Mouse (Mus musculus): ENCODE measurements around the gene Stmn1.

DNA sequence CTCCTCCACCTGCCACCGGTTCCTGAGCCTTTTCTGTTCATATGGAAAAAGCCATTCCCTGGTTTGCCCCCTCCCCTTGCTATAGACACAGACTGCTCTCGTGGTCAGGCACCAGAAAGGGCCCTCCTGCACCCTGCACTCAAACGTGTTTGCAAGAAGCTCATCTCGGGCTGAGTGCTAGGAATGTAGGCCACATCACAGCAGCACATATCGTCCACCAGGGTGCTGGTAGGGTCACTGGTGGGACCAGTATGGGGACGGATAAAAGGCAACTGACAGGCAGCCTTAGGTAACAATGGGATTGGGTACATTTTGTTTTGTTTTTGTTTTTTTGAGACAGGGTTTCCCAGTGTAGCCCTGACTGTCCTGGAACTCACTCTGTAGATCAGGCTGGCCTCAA lies 13.2 kb downstream of the Stmn1 start:
- no peak for TF ChIP-seq POLR2A (IDR thresholded peaks at IDR 0.05; ENCODE audit: borderline replicate concordance, extremely low read depth, low read depth, low read length)
- TF ChIP-seq CTCF (IDR thresholded peaks at IDR 0.05; ENCODE audit: insufficient read depth, low read length), result no peak
